Mouse (Mus musculus): ENCODE measurements around the gene Plxdc2.

The Plxdc2 gene

DNA sequence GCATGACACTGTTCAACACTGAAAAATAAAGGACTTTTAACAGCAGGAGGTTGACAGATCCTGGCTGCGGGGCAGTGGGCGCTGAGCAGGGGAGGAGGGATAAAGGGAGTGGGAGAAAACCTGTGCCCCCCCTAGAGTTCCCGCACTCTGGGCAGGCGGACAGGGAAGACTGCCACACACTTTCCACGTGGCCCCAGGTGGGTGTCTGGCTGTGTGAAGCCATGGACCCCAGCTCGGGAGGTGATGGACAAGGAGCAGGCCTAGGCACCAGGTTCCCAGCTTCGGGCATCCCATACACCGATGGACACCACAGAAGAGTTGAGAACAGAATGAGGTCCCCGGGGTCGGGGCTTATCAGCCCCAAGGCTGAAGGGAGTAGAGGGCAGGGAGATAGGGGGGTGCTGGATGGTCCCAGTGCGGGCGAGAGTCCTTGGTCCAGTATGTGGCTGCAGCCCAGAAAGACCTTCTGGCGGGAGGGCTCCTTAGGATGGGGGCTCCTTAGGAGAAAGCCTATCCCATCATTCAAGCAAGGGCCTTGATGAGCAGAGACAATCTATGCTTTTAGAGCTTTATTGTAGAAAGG lies 215.2 kb downstream of the Plxdc2 start:
- DNase-seq (ENCODE audit: inconsistent ontology term), result no peak

DNA sequence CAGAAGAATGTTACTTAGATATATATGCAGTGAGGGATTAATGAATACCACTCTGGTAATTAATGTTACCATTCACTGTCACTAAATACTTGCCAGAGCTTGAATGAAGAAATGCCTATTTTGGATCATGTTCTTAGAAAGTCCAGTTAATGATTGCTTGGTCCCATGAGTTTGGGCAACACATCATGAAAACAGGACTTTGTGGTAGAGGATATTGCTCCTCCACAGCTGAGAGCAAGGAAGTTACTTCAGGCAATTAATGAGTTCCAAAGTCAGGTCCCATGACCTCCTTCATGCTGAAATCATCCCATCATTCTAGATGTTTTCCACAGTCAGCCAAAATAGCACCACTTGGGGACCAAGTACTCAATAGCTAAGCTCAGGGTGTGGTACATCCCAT lies 220.5 kb downstream of the Plxdc2 start:
- DNase-seq (ENCODE audit: inconsistent ontology term), result no peak

DNA sequence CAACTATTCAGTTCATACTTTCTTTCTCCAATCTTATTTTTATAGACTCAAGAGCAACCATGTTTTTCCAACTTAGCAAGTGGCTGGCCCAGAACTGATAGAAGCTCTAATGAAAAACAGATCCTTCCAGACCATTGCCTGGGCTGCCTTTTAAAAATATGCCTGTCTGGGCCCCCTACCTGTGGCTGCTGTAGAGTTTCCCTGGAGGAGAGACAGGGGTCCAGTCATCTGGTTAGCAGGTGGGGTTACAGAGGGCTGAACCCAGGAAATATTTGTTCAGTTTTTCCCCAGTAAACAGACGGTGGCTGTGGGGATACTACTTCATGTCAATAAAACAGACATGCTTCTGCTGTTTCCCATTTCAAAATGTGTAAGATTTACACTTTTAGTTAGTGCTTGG lies 222.0 kb downstream of the Plxdc2 start:
- DNase-seq (ENCODE audit: inconsistent ontology term), result no peak

DNA sequence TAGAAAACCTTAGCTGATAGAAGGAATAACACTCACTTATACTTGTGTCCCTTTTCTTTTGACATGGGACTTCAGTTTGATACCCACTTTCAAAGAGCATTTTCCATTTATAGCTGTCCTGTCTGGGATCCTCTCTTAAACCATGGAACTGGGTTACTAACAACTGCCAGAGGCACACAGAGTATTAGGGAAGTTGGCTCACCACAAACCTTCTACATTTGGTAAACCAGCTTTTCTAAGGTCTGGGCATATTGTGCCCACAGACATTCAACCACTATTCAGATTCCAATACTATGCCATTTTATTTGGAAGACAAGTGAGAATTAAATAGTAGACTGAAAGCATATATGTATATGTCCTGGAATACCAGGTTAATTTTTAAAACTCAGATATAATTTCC lies 232.4 kb downstream of the Plxdc2 start:
- DNase-seq (ENCODE audit: inconsistent ontology term), result no peak

DNA sequence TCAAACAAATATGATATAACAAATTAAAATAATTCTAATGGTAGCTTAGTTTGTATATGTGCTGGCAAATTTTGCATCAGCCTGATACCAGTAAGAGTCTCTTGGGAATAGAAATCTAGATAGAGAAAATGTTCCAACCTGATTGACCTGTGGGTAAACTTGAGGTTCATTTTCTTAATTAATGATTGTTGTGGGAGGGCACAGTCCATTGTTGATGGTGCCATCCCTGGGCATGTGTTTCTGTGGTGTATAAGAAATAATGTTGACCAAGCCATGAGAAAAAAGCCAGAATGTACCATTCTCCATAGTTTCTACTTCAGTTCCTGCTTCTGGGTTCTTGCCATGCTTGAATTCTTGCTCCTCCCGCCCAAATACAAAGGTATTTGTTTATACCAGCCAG lies 239.3 kb downstream of the Plxdc2 start:
- DNase-seq (ENCODE audit: inconsistent ontology term), result no peak

DNA sequence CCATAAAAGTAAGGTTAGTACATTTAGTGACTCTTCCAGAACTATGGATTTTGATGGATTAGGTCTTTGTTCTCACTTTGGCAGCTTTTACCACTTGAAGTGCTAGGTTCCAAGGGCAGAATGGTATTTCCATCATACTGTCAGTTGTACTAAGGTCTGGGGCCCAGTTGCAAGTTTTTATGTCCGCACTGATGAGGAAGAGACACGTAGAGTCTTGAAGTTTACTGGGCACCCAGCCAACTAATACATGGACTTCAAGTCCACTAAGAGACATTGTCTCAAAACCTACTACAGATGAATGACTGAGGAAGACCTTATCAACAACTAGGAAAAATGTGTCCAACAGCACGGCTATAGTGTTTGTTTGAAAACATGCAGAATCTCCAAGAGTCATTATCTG lies 242.1 kb downstream of the Plxdc2 start:
- DNase-seq (ENCODE audit: inconsistent ontology term), result no peak

DNA sequence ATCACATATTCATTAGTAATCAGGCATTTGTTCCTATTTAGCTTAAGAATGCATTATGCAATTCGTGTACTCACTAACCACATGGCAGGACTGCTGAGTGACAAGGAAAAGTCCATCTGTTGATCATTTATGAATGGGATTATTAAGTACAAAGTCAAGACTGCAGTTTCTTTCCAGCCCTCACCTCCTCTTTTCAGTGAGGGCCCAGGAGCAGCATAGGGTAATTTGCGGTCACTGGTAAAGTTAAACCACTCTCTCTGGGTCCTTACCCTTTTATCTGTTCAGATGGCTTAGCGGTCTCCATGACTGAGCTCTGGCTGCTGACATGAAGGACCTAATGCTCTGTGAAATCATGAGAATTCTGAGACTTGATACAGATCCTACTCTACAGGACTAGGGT lies 248.2 kb downstream of the Plxdc2 start:
- peak; percentile 55 for DNase-seq (ENCODE audit: inconsistent ontology term)

DNA sequence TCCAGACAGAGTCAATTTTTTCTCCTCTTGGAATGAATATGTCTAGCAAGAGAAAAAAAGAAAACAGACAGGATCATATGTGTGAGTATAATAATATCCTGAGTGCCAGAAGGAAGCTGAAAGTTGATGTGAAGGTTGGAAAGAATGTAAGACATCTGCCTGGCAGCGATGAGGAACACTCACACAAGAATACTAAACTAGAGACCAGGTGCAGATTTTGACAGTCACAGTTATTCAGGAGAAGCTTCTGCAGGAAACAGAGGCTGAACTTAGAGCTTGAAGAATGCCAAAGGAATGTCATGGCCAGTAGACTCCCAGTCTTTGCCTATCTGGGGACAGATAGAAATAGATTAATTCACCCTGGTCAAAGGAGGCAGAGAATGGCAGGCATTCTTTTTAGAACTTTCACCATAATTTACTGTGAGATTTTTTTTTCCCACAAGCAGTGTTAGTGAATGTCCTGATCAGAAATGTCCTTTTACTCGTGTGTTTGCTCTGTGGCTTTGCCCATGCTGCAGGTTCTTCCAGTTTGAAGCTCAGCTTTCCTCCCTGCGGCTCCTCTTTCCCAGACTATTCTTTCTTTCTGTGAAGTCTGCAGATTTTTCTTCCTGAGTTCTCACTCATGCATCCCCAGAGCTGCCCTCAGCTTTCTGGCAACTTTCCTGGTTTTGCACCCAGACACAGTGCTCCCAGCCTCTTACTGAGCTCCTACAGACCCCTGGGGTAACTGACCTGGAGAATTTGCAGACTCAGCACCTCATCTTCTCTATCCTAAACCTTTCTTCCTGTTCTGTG lies 251.9 kb downstream of the Plxdc2 start:
- peak; percentile 83 for DNase-seq (ENCODE audit: inconsistent ontology term)

DNA sequence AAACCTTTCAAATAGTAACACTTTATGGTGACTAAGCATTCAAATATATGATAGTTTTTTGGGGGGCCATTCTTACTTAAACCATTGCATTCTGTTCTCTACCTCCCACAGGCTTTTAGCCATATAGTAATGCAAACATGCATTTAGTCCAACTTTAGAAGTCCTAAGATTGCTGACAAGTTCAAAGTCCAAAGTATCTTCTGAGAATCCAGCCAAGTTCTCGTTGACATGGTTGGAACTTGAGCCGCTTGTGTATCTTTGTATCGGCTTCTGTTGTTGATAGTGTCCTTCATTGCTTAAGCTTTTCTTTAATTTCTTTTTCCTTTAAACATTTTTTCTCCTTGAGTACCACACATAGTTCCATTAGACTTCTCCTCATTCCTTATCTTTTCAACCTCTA lies 286.0 kb downstream of the Plxdc2 start:
- no peak for DNase-seq (ENCODE audit: inconsistent ontology term)

DNA sequence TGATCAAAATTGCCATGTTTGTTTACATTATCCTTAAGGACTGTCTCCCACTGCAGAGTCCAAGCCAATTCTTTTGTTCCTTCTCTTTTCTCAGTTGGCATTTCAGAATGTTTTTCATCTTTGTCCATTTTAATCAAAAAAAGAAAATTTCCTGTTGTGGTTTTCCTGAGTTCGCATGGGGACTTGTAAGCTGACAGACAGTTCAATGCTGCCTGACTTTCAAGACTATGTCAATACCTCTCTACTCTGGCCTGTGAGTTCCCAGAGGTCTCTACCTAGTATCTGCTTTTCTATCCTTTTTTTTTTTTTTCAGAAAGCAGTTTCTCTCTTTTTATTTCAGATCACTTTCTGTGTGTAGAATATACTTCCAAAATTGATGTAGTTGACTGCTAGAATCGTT lies 295.6 kb downstream of the Plxdc2 start:
- no peak for DNase-seq (ENCODE audit: inconsistent ontology term)

DNA sequence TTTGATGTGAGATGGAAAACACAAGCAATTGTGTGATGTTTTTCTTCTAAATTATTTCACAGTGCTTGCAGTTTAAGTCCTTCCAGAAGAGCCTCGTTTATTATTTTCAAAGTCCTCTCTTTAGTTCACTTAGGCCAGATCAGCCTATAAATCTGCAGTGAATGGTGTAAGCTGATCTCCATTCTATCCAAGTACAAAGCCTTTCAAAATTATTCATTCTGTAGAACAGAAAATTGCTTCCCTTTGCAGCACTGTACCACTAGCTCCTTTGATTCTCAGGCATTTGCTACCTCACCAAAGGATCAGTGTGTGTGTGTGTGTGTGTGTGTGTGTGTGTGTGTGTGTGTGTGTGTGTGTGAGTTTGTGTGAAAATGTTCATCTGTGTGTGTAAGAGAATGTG lies 308.4 kb downstream of the Plxdc2 start:
- DNase-seq (ENCODE audit: inconsistent ontology term), result no peak

DNA sequence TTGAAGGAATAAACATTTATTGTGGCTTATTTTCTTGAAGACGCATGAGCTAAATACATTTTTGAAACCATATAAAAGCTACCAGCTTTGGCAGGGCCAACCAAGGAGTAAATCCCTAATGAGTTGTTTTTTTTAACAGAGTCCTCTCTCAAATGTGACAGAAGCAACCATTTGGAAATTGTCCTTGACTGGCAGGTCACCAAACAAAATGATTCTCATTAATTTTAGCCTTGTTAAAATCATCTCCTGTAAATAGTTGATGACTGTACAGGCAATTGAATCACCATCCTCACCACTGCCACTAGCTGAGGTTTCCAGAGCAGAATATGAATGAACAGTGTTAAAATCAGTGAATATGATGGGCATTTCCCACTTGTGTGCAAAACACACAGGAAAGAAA lies 312.3 kb downstream of the Plxdc2 start:
- DNase-seq (ENCODE audit: inconsistent ontology term), result peak; percentile 86

DNA sequence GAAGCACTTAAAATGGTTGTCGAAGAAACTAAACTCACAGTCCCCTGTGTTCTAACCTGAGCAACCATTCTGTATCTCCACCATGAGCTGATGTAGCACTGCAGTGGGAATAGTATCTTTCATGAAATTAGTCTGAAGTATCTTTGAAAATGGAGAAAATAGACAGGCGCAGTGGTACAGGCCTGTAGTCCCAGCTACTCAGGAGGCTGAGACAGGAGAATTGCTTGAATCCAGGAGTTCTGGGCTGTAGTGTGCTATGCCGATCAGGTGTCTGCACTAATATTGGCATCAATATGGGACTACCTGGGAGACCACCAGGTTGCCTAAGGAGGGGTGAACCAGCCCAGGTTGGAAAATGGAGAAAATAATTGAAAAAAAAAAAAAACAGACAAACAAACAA lies 326.8 kb downstream of the Plxdc2 start:
- no peak for DNase-seq (ENCODE audit: inconsistent ontology term)

DNA sequence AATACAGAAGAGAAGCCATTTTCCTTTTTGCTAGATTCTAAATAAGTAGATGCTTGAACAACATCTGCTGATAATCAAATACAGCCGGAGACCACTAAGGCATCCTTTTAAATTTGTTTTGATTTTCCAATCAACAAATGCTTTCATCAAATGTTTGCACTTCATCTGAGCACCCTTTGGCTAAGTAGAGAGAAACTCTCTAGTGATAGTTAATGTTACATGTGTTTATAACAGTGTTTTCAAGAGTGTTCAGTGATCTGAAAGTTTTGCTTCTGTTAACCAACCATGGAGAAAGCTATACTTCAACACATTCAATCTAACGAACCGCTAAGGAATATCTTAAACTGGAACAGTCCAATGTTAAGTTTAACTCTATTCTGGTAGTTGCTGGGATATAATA lies 327.6 kb downstream of the Plxdc2 start:
- DNase-seq (ENCODE audit: inconsistent ontology term), result no peak

DNA sequence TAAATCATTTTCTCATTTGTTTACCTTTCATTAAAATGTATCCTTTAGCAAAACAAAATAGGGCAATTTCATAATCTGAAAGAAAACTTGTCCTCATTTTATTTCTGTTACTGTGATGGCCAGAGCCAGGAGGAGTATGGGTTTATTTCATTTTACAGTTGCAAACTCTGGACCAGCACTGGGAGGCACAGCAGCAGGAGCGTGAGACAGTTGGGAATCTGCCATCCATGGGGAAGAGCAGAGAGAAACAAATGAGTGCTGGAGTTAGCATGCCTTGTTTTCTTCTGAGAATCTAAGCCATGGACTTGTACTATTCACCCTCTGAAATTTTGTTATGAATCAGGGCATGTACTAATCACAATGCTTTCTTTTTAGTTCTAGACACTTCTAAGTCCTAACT lies 328.4 kb downstream of the Plxdc2 start:
- no peak for DNase-seq (ENCODE audit: inconsistent ontology term)

DNA sequence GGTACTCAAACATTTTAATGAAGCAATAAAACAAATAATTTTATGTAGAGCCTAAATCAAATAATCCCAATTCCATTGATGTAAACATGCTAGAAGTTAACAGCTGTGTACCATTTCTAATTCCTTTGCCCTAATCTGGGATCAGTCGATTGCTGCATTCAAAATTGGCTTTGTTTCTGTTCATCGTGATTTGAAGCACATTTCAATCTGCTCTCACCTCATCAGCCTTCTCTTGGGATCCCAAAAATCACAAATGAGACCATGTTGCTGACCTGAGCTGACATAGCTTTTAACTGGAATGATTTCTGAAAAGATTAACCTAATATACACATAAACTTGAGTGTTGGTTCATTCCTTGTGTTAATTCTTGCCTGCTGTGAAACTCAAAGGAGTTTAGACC lies 340.3 kb downstream of the Plxdc2 start:
- no peak for DNase-seq (ENCODE audit: inconsistent ontology term)

DNA sequence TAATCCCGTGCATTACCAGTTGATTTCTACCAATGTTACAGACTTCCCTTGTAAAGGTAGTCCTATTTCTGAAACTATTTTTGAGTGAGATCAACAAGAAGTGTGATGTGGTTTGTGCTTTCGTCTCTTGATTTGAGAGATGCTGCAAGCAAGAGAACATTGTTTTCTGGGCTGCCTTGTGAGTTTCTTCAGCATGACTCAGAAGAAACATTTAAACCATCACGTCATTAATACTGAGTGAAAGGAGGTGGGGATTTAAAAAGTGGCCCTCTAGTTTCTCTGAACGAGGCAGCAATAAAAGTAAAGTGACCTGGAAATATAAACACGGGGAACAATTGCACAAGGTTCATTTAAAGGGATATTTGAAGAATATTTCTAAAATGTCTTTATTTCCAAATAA lies 341.1 kb downstream of the Plxdc2 start:
- no peak for DNase-seq (ENCODE audit: inconsistent ontology term)

DNA sequence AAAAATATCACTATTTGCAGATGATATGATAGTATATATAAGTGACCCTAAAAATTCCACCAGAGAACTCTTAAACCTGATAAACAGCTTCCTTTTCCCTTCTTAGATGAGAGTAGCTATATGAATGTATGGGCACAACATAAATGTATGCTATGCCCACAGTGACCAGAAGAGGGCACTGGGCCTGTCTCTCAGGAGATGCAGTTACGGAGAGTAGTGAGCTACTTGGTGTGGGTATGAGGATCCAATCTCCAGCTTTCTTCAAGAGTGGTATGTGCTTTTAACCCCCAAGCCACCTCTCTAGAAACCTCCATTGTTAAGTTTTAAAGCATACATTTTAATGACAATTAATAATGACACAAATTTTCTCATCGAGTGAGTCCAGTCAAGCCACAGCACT lies 350.1 kb downstream of the Plxdc2 start:
- DNase-seq (ENCODE audit: inconsistent ontology term), result no peak

DNA sequence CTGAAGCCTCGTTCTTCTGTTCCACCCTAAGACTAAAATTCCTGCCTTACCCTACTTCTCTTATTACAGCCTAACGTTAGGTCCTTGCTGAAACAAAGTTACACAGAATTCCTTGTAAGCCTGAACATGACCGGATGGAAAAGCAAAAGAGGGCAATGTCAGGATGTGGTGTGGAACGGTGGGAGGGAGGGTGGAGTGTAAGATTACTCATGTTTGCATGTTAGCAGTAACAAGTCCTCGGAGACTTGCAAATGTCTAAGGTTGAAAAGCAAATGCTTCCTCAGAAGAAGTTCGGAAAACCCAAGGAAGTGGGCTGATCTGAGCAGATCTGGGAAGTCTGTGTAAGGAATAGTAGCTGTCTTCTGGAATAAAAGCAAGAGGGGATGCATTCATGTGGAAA lies 353.8 kb downstream of the Plxdc2 start:
- DNase-seq (ENCODE audit: inconsistent ontology term), result no peak

DNA sequence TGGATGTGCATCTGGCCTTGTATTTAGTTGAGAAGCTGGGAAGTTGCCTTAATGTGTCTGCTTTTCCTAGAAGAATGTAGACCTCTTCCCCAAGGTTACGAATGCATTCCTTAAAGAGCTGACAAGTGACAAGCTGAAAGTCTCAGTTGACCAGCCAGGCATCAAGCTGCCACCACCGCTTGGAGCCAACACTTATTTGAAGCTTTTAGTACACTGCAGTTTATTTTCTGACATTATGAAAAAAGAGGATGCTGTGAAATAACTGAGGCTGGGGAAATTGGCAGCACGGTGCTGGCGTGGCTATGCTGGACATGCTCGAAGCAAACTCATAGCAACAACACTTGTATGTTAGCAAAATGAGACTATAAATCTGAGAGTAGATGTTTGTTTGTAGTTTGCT lies 374.9 kb downstream of the Plxdc2 start:
- DNase-seq (ENCODE audit: inconsistent ontology term), result no peak

DNA sequence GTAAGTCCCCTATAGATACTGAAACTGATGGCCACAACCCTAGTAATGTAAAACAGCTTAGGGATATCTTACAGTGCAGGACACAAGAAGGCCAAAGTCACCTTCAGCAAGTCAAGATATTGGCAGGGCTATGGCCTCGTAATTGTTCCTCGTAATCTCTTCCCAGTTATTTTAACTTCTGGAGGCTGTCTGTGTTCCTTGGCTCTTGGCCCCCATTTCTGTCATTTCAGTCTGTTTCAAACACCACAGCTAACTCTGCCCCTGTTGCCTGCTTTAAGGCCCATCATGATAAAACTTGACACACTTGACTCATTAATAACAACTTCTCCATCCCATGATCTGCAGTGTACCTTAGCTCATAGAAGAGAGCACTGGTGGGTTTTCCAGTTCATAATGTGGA lies 378.3 kb downstream of the Plxdc2 start:
- DNase-seq (ENCODE audit: inconsistent ontology term), result no peak

DNA sequence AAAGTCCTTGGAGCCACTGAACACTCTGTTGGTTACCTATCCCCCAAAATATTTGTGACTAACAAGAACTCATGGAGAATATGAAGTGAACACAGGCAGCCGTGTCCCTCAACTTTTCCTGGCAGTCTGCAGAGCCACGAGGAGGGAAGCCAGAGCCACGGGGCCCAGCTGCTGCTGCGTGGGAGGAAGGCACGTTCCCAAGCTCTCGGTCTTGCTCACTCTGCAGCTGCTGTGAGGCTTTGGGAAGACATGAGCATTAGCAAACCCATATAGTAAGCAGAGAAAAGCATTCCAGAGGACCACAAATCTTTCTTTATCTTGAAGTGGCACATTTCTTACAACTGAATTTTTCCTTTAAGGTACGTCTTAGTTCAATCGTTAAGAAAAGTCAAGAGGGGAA lies 382.1 kb downstream of the Plxdc2 start:
- peak; percentile 84 for DNase-seq (ENCODE audit: inconsistent ontology term)

DNA sequence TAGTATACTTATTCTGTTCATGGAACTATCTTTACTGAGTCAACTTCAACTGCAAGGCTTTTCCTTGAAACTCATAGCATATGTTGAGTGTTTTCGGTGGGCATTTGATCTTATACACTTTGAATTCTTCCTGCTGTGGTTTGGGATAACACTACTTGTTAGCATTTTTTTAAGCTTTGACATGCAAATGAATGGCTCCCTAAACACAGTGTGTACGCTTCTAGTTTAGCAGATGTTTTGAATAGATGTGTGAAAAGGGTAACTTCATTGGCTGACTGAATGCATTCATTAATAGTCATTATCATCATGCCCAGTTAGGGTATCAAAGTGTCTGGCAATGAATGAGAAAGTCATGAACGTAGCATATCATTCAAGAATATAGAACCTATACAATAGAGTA lies 385.7 kb downstream of the Plxdc2 start:
- DNase-seq (ENCODE audit: inconsistent ontology term), result no peak

DNA sequence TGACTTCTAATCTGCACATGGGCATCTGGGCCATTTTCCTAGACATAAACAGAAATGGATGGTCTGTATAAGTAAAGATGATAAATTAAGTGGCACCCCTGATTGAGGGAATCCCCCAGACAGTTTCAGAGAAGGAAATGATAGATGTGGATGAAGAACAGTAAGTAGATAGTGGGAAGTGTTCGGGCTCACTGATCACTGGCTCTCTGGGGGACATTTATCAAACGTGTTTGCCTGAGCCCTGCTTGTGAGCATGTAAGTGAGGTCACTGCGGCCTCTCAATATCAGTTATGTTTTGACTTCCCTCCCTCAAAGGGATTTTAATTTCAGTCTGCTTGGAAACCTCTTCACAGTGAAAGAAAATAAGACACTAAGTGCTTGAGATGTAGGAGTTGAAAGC lies 387.5 kb downstream of the Plxdc2 start:
- DNase-seq (ENCODE audit: inconsistent ontology term), result no peak
